Mouse (Mus musculus) lung, adult 18-20 months (tissue): ENCODE data around the gene Ccl12.

Source experiments
- DNase-seq, 2 experiments: peaks; one replicate each; pipeline ENCODE4 v3.0.0; 2022; ENCODE audit warnings: mixed read lengths in 2 of 2

Ccl12 gene

GRCm38 (mm10) chr11:82139492-82140094 is 37.9 kb downstream of the Ccl12 start:
- peak; percentile 29 to 38 for DNase-seq
